Mouse (Mus musculus): ENCODE measurements around the gene Taf1d. TPM values are rescaled to one million over a fixed set of nuclear protein-coding genes. Genes with fewer than 3 reads are reported as not detected.
A peak's percentile ranks its signal among the peaks of the same experiment; 100 is the strongest.

Taf1d gene
- polyA plus RNA-seq (2014; fragmentation: Nextera tagmentation; extraction: Ambion mirVana), result 85.9 and 87.5 TPM in 2 replicates

- peak within 1 kb of the TSS; percentile 92 for H3K27ac ChIP-seq (ENCODE audit: low read depth)
- peaks cover 35% of the 10 kb centered on the region for H3K36me3 ChIP-seq (ENCODE audit: control insufficient read depth, insufficient read depth, low read length)
- ATAC-seq (replicated peaks; ENCODE audit: low FRiP score, low TSS enrichment, low read depth) (peak; percentile 97), DNase-seq (ENCODE audit: low spot score) (peak; percentile 100)
- peaks cover 26% of the 10 kb centered on the region for H3K4me1 ChIP-seq (replicated peaks; ENCODE audit: control insufficient read depth, insufficient read depth, low read length)
- peak within 1 kb of the TSS; percentile 98 for H3K9ac ChIP-seq (ENCODE audit: low read length)
- H3K4me3 ChIP-seq (ENCODE audit: low read depth, low read length), result peak within 1 kb of the TSS; percentile 86
- H3K27me3 ChIP-seq (replicated peaks; ENCODE audit: control insufficient read depth, insufficient read depth, low read length), result no peaks in the 10 kb centered on the region
- 13% methylated on average over 45 of the region's 45 CpGs for WGBS
- H3K4me2 ChIP-seq (ENCODE audit: low read length), result peak within 1 kb of the TSS; percentile 87
- H3K9me3 ChIP-seq (ENCODE audit: control insufficient read depth, low read length), result no peaks in the 10 kb centered on the region
These were observed at the start of gene Taf1d for GRCm38 (mm10) chr9:15305503-15306397. TSS of gene Taf1d (plus strand) at chr9:15306214.

GRCm38 (mm10) chr9:15256214-15256613 lies 49.8 kb upstream of the Taf1d start:
- no peaks in the 10 kb centered on the region for H3K4me1 ChIP-seq (replicated peaks; ENCODE audit: control insufficient read depth, insufficient read depth, low read length)
- no peak for ATAC-seq (replicated peaks; ENCODE audit: low FRiP score, low TSS enrichment, low read depth)
- no peak overlapping the region for H3K9ac ChIP-seq (ENCODE audit: low read length)
- H3K9me3 ChIP-seq (ENCODE audit: control insufficient read depth, low read length), result no peaks in the 10 kb centered on the region
- no peak overlapping the region for H3K4me2 ChIP-seq (ENCODE audit: low read length)
- no peak overlapping the region for H3K4me3 ChIP-seq (ENCODE audit: low read depth, low read length)
- DNase-seq (ENCODE audit: low spot score), result no peak
- H3K36me3 ChIP-seq (ENCODE audit: control insufficient read depth, insufficient read depth, low read length), result peaks cover 13% of the 10 kb centered on the region
- no peak overlapping the region for H3K27ac ChIP-seq (ENCODE audit: low read depth)
- no peaks in the 10 kb centered on the region for H3K27me3 ChIP-seq (replicated peaks; ENCODE audit: control insufficient read depth, insufficient read depth, low read length)
- WGBS, result 75% methylated on average over 3 of the region's 3 CpGs

GRCm38 (mm10) chr9:15261980-15262379 lies 44.0 kb upstream of the Taf1d start:
- no peaks in the 10 kb centered on the region for H3K9me3 ChIP-seq (ENCODE audit: control insufficient read depth, low read length)
- ATAC-seq (replicated peaks; ENCODE audit: low FRiP score, low TSS enrichment, low read depth) (peak; percentile 66; the same call in 1 of the 2 replicates), DNase-seq (ENCODE audit: low spot score) (no peak)
- no peaks in the 10 kb centered on the region for H3K4me1 ChIP-seq (replicated peaks; ENCODE audit: control insufficient read depth, insufficient read depth, low read length)
- H3K9ac ChIP-seq (ENCODE audit: low read length), result no peak overlapping the region
- H3K27ac ChIP-seq (ENCODE audit: low read depth), result no peak overlapping the region; the same call in 1 of the 2 replicates
- H3K4me2 ChIP-seq (ENCODE audit: low read length), result no peak overlapping the region
- H3K27me3 ChIP-seq (replicated peaks; ENCODE audit: control insufficient read depth, insufficient read depth, low read length), result no peaks in the 10 kb centered on the region
- peaks cover 68% of the 10 kb centered on the region for H3K36me3 ChIP-seq (ENCODE audit: control insufficient read depth, insufficient read depth, low read length)
- 63% methylated on average over 8 of the region's 8 CpGs for WGBS
- no peak overlapping the region for H3K4me3 ChIP-seq (ENCODE audit: low read depth, low read length)

GRCm38 (mm10) chr9:15263487-15263886 lies 42.5 kb upstream of the Taf1d start:
- ATAC-seq (replicated peaks; ENCODE audit: low FRiP score, low TSS enrichment, low read depth) (no peak), DNase-seq (ENCODE audit: low spot score) (no peak)
- Histone ChIP-seq H3K9ac (ENCODE audit: low read length) (no peak overlapping the region), H3K36me3 (ENCODE audit: control insufficient read depth, insufficient read depth, low read length) (peaks cover 83% of the 10 kb centered on the region), H3K4me1 (replicated peaks; ENCODE audit: control insufficient read depth, insufficient read depth, low read length) (no peaks in the 10 kb centered on the region), H3K27me3 (replicated peaks; ENCODE audit: control insufficient read depth, insufficient read depth, low read length) (no peaks in the 10 kb centered on the region), H3K9me3 (ENCODE audit: control insufficient read depth, low read length) (no peaks in the 10 kb centered on the region), H3K4me2 (ENCODE audit: low read length) (no peak overlapping the region), H3K4me3 (ENCODE audit: low read depth, low read length) (no peak overlapping the region), H3K27ac (ENCODE audit: low read depth) (no peak overlapping the region)
- 97% methylated on average over 10 of the region's 10 CpGs for WGBS

GRCm38 (mm10) chr9:15273981-15274380 lies 32.0 kb upstream of the Taf1d start:
- H3K9me3 ChIP-seq (ENCODE audit: control insufficient read depth, low read length), result no peaks in the 10 kb centered on the region
- peaks cover 3% of the 10 kb centered on the region; the same call in 1 of the 2 replicates for H3K4me1 ChIP-seq (replicated peaks; ENCODE audit: control insufficient read depth, insufficient read depth, low read length)
- H3K36me3 ChIP-seq (ENCODE audit: control insufficient read depth, insufficient read depth, low read length), result peaks cover 84% of the 10 kb centered on the region
- H3K4me2 ChIP-seq (ENCODE audit: low read length), result no peak overlapping the region
- no peak overlapping the region for H3K9ac ChIP-seq (ENCODE audit: low read length)
- H3K4me3 ChIP-seq (ENCODE audit: low read depth, low read length), result no peak overlapping the region
- WGBS, result 97% methylated on average over 2 of the region's 2 CpGs
- DNase-seq (ENCODE audit: low spot score) (no peak), ATAC-seq (replicated peaks; ENCODE audit: low FRiP score, low TSS enrichment, low read depth) (no peak)
- no peaks in the 10 kb centered on the region for H3K27me3 ChIP-seq (replicated peaks; ENCODE audit: control insufficient read depth, insufficient read depth, low read length)
- H3K27ac ChIP-seq (ENCODE audit: low read depth), result no peak overlapping the region

GRCm38 (mm10) chr9:15276855-15277254 lies 29.2 kb upstream of the Taf1d start:
- no peak overlapping the region for H3K27ac ChIP-seq (ENCODE audit: low read depth)
- no peak overlapping the region for H3K9ac ChIP-seq (ENCODE audit: low read length)
- H3K9me3 ChIP-seq (ENCODE audit: control insufficient read depth, low read length), result no peaks in the 10 kb centered on the region
- H3K4me3 ChIP-seq (ENCODE audit: low read depth, low read length), result no peak overlapping the region
- no peak for ATAC-seq (replicated peaks; ENCODE audit: low FRiP score, low TSS enrichment, low read depth)
- no peaks in the 10 kb centered on the region for H3K27me3 ChIP-seq (replicated peaks; ENCODE audit: control insufficient read depth, insufficient read depth, low read length)
- DNase-seq (ENCODE audit: low spot score), result no peak
- peaks cover 56% of the 10 kb centered on the region for H3K36me3 ChIP-seq (ENCODE audit: control insufficient read depth, insufficient read depth, low read length)
- 95% methylated on average over 4 of the region's 4 CpGs for WGBS
- H3K4me1 ChIP-seq (replicated peaks; ENCODE audit: control insufficient read depth, insufficient read depth, low read length), result peaks cover 9% of the 10 kb centered on the region
- no peak overlapping the region for H3K4me2 ChIP-seq (ENCODE audit: low read length)

GRCm38 (mm10) chr9:15278343-15278742 lies 27.7 kb upstream of the Taf1d start:
- H3K27ac ChIP-seq (ENCODE audit: low read depth), result no peak overlapping the region
- whole genome bisulfite sequencing, result 93% methylated on average over 3 of the region's 3 CpGs
- no peaks in the 10 kb centered on the region for H3K9me3 ChIP-seq (ENCODE audit: control insufficient read depth, low read length)
- H3K4me3 ChIP-seq (ENCODE audit: low read depth, low read length), result no peak overlapping the region
- H3K27me3 ChIP-seq (replicated peaks; ENCODE audit: control insufficient read depth, insufficient read depth, low read length), result no peaks in the 10 kb centered on the region
- H3K4me2 ChIP-seq (ENCODE audit: low read length), result peak overlapping the region; percentile 67; the same call in 1 of the 2 replicates
- H3K9ac ChIP-seq (ENCODE audit: low read length), result no peak overlapping the region
- ATAC-seq (replicated peaks; ENCODE audit: low FRiP score, low TSS enrichment, low read depth) (no peak), DNase-seq (ENCODE audit: low spot score) (no peak)
- H3K4me1 ChIP-seq (replicated peaks; ENCODE audit: control insufficient read depth, insufficient read depth, low read length), result peaks cover 9% of the 10 kb centered on the region
- H3K36me3 ChIP-seq (ENCODE audit: control insufficient read depth, insufficient read depth, low read length), result peaks cover 41% of the 10 kb centered on the region

GRCm38 (mm10) chr9:15279139-15279648 lies 26.8 kb upstream of the Taf1d start:
- Histone ChIP-seq H3K36me3 (ENCODE audit: control insufficient read depth, insufficient read depth, low read length) (peaks cover 32% of the 10 kb centered on the region), H3K27me3 (replicated peaks; ENCODE audit: control insufficient read depth, insufficient read depth, low read length) (no peaks in the 10 kb centered on the region), H3K9me3 (ENCODE audit: control insufficient read depth, low read length) (no peaks in the 10 kb centered on the region), H3K9ac (ENCODE audit: low read length) (peak overlapping the region; percentile 94), H3K4me1 (replicated peaks; ENCODE audit: control insufficient read depth, insufficient read depth, low read length) (peaks cover 9% of the 10 kb centered on the region), H3K4me2 (ENCODE audit: low read length) (peak overlapping the region; percentile 67), H3K4me3 (ENCODE audit: low read depth, low read length) (peak overlapping the region; percentile 99), H3K27ac (ENCODE audit: low read depth) (peak overlapping the region; percentile 82)
- no peak; the same call in none of the 2 replicates for ATAC-seq (replicated peaks; ENCODE audit: low FRiP score, low TSS enrichment, low read depth)
- WGBS, result 8% methylated on average over 19 of the region's 19 CpGs
- DNase-seq (ENCODE audit: low spot score), result no peak
